Mouse (Mus musculus): ENCODE data around the gene 2810408A11Rik. TPM values are rescaled to one million over a fixed set of nuclear protein-coding genes. Genes with fewer than 3 reads are reported as not detected.
A peak's percentile ranks its signal among the peaks of the same experiment; 100 is the strongest.

Gene 2810408A11Rik
- polyA plus RNA-seq, 1 experiment from 2014 or later: 5.3 TPM

GRCm38 (mm10) chr11:69883066-69883465, 17.7 kb downstream of the 2810408A11Rik start:
- Histone ChIP-seq H3K27ac (ENCODE audit: low read depth, low read length) (no peak overlapping the region), H3K27me3 (ENCODE audit: control insufficient read depth, insufficient read depth, low read length) (no peaks in the 10 kb centered on the region), H3K36me3 (ENCODE audit: control insufficient read depth, insufficient read depth, low read length) (no peaks in the 10 kb centered on the region), H3K4me1 (ENCODE audit: control insufficient read depth, insufficient read depth, low read length) (peaks cover 36% of the 10 kb centered on the region), H3K9ac (ENCODE audit: low read depth, low read length) (no peak overlapping the region), H3K9me3 (replicated peaks; ENCODE audit: control insufficient read depth, low read length) (no peaks in the 10 kb centered on the region), H3K4me2 (no peak overlapping the region; the same call in 1 of the 2 replicates), H3K4me3 (ENCODE audit: low read depth, low read length) (no peak overlapping the region)
- ATAC-seq (replicated peaks; ENCODE audit: insufficient number of reproducible peaks, low FRiP score, low TSS enrichment): no peak
- 59% methylated on average over 4 of the region's 4 CpGs for WGBS (ENCODE audit: insufficient replicate concordance)

DNA sequence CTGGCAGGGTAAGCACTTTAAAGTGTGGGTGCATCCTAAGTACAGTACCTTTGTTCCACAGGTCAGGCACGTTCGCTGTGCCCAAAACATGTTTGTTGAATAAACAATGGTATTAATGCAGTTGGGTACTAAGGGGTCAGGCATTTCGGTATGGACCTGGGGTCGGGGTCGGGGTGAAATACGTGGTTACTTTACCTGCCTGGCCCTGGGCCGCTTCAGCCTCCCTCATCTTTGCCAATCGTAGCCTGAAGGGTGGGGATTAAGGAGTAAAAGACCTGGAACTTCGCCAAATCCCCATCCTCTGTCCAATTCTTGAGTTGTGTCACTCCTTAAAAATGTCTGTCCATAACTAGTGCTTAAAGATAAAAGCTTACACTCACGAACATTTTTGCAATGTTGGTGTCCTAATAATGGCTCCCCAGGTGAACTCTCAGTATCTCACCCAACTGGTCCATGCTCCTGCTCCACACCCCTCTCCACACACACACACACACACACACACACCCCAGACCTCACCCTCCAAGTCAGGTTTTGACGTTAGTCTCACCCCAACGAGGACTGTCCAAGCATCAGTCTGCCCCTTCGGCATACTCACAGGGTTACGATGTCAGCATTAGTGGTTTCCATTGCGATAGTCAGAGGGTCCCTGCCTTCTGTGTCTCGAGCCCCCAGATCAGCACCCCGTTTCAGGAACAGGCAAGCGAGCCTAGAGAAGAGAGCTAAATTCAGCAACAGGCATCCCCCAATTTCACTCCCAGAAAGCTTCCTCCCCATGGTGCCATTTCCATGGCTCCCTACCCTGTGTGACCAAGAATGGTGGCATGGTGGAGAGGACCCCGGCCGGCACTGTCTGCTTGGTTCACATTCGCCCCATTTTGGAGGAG, 18.8 kb downstream of the 2810408A11Rik start:
- Histone ChIP-seq H3K4me1 (ENCODE audit: control insufficient read depth, insufficient read depth, low read length) (peaks cover 33% of the 10 kb centered on the region), H3K27ac (ENCODE audit: low read depth, low read length) (peak overlapping the region; percentile 90)

GRCm38 (mm10) chr11:69880853-69881603, 19.8 kb downstream of the 2810408A11Rik start, which contains the start of gene Kctd11:
Gene Kctd11 (minus strand): TSS chr11:69881406.
- no peaks in the 10 kb centered on the region for H3K9me3 ChIP-seq (replicated peaks; ENCODE audit: control insufficient read depth, low read length)
- peak within 1 kb of the TSS; percentile 90 for H3K27ac ChIP-seq (ENCODE audit: low read depth, low read length)
- H3K4me3 ChIP-seq (ENCODE audit: low read depth, low read length): peak within 1 kb of the TSS; percentile 63
- peak within 1 kb of the TSS; percentile 82 for H3K9ac ChIP-seq (ENCODE audit: low read depth, low read length)
- H3K36me3 ChIP-seq (ENCODE audit: control insufficient read depth, insufficient read depth, low read length): no peaks in the 10 kb centered on the region
- H3K4me2 ChIP-seq: peak within 1 kb of the TSS; percentile 79
- under 1% methylated on average over 46 of the region's 46 CpGs for WGBS (ENCODE audit: insufficient replicate concordance)
- H3K27me3 ChIP-seq (ENCODE audit: control insufficient read depth, insufficient read depth, low read length): no peaks in the 10 kb centered on the region
- H3K4me1 ChIP-seq (ENCODE audit: control insufficient read depth, insufficient read depth, low read length): peaks cover 32% of the 10 kb centered on the region
- ATAC-seq (replicated peaks; ENCODE audit: insufficient number of reproducible peaks, low FRiP score, low TSS enrichment): peak; percentile 91

More for the DNA sequence above, 18.8 kb downstream of the 2810408A11Rik start:
- Histone ChIP-seq H3K36me3 (ENCODE audit: control insufficient read depth, insufficient read depth, low read length) (no peaks in the 10 kb centered on the region), H3K9ac (ENCODE audit: low read depth, low read length) (peak overlapping the region; percentile 82), H3K4me3 (ENCODE audit: low read depth, low read length) (peak overlapping the region; percentile 63), H3K9me3 (replicated peaks; ENCODE audit: control insufficient read depth, low read length) (no peaks in the 10 kb centered on the region), H3K27me3 (ENCODE audit: control insufficient read depth, insufficient read depth, low read length) (no peaks in the 10 kb centered on the region), H3K4me2 (peak overlapping the region; percentile 79)
- WGBS (ENCODE audit: insufficient replicate concordance): 61% methylated on average over 21 of the region's 21 CpGs
- no peak for ATAC-seq (replicated peaks; ENCODE audit: insufficient number of reproducible peaks, low FRiP score, low TSS enrichment)

DNA sequence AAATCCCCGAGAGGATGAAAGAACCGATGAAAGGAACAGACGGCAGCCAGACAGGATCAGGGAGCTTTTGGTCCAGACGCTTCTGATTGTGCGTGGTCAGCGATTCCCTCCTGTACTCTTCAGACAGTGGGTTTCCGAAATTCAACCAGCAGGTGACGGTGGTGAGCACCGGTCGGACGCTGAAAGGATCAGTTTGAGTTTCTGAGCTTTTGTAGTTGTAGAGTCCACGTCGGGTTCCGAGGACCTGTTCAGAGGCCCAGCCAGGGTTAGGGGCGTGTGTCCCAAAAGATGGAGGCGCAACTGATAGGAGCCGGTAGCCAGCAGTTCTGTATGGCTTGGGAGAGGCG, 20.3 kb downstream of the 2810408A11Rik start:
- WGBS (ENCODE audit: insufficient replicate concordance): under 1% methylated on average over 18 of the region's 18 CpGs
- Histone ChIP-seq H3K4me2 (peak overlapping the region; percentile 79), H3K4me3 (ENCODE audit: low read depth, low read length) (peak overlapping the region; percentile 63), H3K27me3 (ENCODE audit: control insufficient read depth, insufficient read depth, low read length) (no peaks in the 10 kb centered on the region), H3K27ac (ENCODE audit: low read depth, low read length) (peak overlapping the region; percentile 90), H3K9me3 (replicated peaks; ENCODE audit: control insufficient read depth, low read length) (no peaks in the 10 kb centered on the region), H3K36me3 (ENCODE audit: control insufficient read depth, insufficient read depth, low read length) (no peaks in the 10 kb centered on the region), H3K4me1 (ENCODE audit: control insufficient read depth, insufficient read depth, low read length) (peaks cover 30% of the 10 kb centered on the region), H3K9ac (ENCODE audit: low read depth, low read length) (peak overlapping the region; percentile 82)
- peak; percentile 9 for ATAC-seq (replicated peaks; ENCODE audit: insufficient number of reproducible peaks, low FRiP score, low TSS enrichment)

DNA sequence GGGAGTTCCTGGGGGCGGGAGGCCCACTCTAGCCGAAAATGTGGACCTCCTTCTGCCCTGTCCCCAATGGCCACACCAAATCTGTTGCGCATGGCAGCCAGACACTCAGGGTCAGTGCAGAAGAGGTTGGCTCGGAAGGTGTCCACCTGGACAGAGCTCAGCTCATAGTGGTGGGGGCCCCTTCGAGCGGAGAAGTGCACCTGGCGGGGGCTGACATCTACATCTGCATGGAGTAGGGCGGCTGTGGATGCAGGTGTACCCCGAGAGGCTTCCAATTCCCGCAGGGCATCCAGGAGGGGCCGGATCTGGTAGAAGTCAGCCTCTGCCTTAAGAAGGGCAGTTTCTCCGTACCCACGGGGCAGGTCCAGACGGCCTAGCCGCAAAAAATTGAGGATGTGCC, 21.1 kb downstream of the 2810408A11Rik start:
- Histone ChIP-seq H3K4me2 (peak overlapping the region; percentile 79), H3K9ac (ENCODE audit: low read depth, low read length) (peak overlapping the region; percentile 82), H3K27ac (ENCODE audit: low read depth, low read length) (no peak overlapping the region), H3K9me3 (replicated peaks; ENCODE audit: control insufficient read depth, low read length) (no peaks in the 10 kb centered on the region), H3K27me3 (ENCODE audit: control insufficient read depth, insufficient read depth, low read length) (no peaks in the 10 kb centered on the region), H3K4me1 (ENCODE audit: control insufficient read depth, insufficient read depth, low read length) (peaks cover 26% of the 10 kb centered on the region), H3K4me3 (ENCODE audit: low read depth, low read length) (peak overlapping the region; percentile 63), H3K36me3 (ENCODE audit: control insufficient read depth, insufficient read depth, low read length) (no peaks in the 10 kb centered on the region)
- WGBS (ENCODE audit: insufficient replicate concordance): 51% methylated on average over 15 of the region's 15 CpGs
- ATAC-seq (replicated peaks; ENCODE audit: insufficient number of reproducible peaks, low FRiP score, low TSS enrichment): no peak

DNA sequence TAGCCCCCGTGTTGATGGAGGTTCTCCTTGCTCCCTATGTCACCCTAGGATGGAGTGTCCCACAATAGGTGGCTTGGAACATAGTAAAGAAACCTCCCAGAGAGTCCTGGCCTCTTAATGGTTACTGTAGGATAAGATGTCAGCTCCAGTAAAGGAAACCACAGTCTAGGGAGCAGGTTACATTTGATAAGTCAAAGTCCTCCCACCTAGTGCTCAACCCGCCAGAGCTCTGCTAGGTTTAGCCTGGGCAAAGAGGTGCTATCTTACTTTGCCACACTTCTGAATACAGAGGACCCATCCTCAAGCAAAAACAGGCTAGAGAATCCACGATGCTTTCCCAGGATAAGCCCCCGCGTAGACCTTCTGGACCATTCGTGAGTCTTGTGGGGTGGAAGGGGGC, 21.8 kb downstream of the 2810408A11Rik start:
- WGBS (ENCODE audit: insufficient replicate concordance): 75% methylated on average over 6 of the region's 6 CpGs
- Histone ChIP-seq H3K9ac (ENCODE audit: low read depth, low read length) (no peak overlapping the region), H3K9me3 (replicated peaks; ENCODE audit: control insufficient read depth, low read length) (no peaks in the 10 kb centered on the region), H3K4me2 (peak overlapping the region; percentile 79), H3K27ac (ENCODE audit: low read depth, low read length) (no peak overlapping the region), H3K36me3 (ENCODE audit: control insufficient read depth, insufficient read depth, low read length) (no peaks in the 10 kb centered on the region), H3K4me1 (ENCODE audit: control insufficient read depth, insufficient read depth, low read length) (peaks cover 20% of the 10 kb centered on the region), H3K4me3 (ENCODE audit: low read depth, low read length) (no peak overlapping the region), H3K27me3 (ENCODE audit: control insufficient read depth, insufficient read depth, low read length) (no peaks in the 10 kb centered on the region)
- no peak for ATAC-seq (replicated peaks; ENCODE audit: insufficient number of reproducible peaks, low FRiP score, low TSS enrichment)

DNA sequence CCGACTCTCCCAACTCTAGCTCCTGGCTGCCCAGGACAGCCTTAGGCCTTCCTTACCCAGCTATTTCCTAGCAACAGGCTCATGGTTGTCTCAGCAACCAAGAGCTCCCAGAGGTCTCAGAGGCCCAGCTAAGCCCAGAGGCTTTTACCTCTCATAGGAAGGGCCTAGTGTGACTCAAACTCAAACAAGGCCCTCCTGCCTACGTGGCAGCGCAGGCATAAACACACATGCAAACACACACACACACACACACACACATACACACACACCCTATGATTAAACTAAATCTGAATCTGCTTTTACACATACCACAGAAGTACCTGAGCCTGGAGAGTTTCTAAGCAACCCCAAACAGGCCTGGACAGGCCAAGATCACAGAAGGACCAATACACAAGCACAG, 22.4 kb downstream of the 2810408A11Rik start:
- WGBS (ENCODE audit: insufficient replicate concordance): 90% methylated on average over 3 of the region's 3 CpGs
- H3K4me3 ChIP-seq (ENCODE audit: low read depth, low read length): no peak overlapping the region
- no peak overlapping the region for H3K9ac ChIP-seq (ENCODE audit: low read depth, low read length)
- no peak overlapping the region for H3K27ac ChIP-seq (ENCODE audit: low read depth, low read length)
- no peaks in the 10 kb centered on the region for H3K9me3 ChIP-seq (replicated peaks; ENCODE audit: control insufficient read depth, low read length)
- no peaks in the 10 kb centered on the region for H3K27me3 ChIP-seq (ENCODE audit: control insufficient read depth, insufficient read depth, low read length)
- no peaks in the 10 kb centered on the region for H3K36me3 ChIP-seq (ENCODE audit: control insufficient read depth, insufficient read depth, low read length)
- ATAC-seq (replicated peaks; ENCODE audit: insufficient number of reproducible peaks, low FRiP score, low TSS enrichment): no peak
- peaks cover 18% of the 10 kb centered on the region for H3K4me1 ChIP-seq (ENCODE audit: control insufficient read depth, insufficient read depth, low read length)
- peak overlapping the region; percentile 79 for H3K4me2 ChIP-seq

GRCm38 (mm10) chr11:69877878-69878277, 22.9 kb downstream of the 2810408A11Rik start, which contains the start of gene Tmem95:
Gene Tmem95 (minus strand): TSS chr11:69878018.
- Histone ChIP-seq H3K4me1 (ENCODE audit: control insufficient read depth, insufficient read depth, low read length) (peaks cover 18% of the 10 kb centered on the region), H3K4me3 (ENCODE audit: low read depth, low read length) (no peak within 1 kb of the TSS), H3K9ac (ENCODE audit: low read depth, low read length) (0 out of 2 replicates have a peak within 1 kb of the TSS, but pooled peaks have one; percentile 4), H3K36me3 (ENCODE audit: control insufficient read depth, insufficient read depth, low read length) (no peaks in the 10 kb centered on the region), H3K4me2 (peak within 1 kb of the TSS; percentile 79), H3K27ac (ENCODE audit: low read depth, low read length) (no peak within 1 kb of the TSS), H3K27me3 (ENCODE audit: control insufficient read depth, insufficient read depth, low read length) (no peaks in the 10 kb centered on the region), H3K9me3 (replicated peaks; ENCODE audit: control insufficient read depth, low read length) (no peaks in the 10 kb centered on the region)
- ATAC-seq (replicated peaks; ENCODE audit: insufficient number of reproducible peaks, low FRiP score, low TSS enrichment): no peak
- 84% methylated on average over 11 of the region's 11 CpGs for WGBS (ENCODE audit: insufficient replicate concordance)
